Mouse (Mus musculus) spleen, adult 12 weeks (tissue): ENCODE measurements around the gene Tnfaip8l1.

Experiments
- DNase-seq: peaks from one replicate; pipeline ENCODE4 v3.0.0; 2022; ENCODE audit warnings: low spot score

The Tnfaip8l1 gene

GRCm38 (mm10) chr17:56137839-56138613, 24.3 kb upstream of the Tnfaip8l1 start:
- DNase-seq, result no peak

- DNase-seq, result no peak
These were observed 22.9 kb upstream of the Tnfaip8l1 start for GRCm38 (mm10) chr17:56139355-56139754.

- no peak for DNase-seq
These were observed 22.2 kb upstream of the Tnfaip8l1 start, which contains the start of gene Sema6b for GRCm38 (mm10) chr17:56139858-56140595. Gene Sema6b, minus strand, starts transcription at chr17:56140343.

GRCm38 (mm10) chr17:56141702-56142605, 20.3 kb upstream of the Tnfaip8l1 start:
- DNase-seq, result no peak

- no peak for DNase-seq
These were observed 17.7 kb upstream of the Tnfaip8l1 start for GRCm38 (mm10) chr17:56144546-56144945.

GRCm38 (mm10) chr17:56146131-56146530, 16.1 kb upstream of the Tnfaip8l1 start:
- no peak for DNase-seq

- no peak for DNase-seq
These were observed 14.9 kb upstream of the Tnfaip8l1 start for GRCm38 (mm10) chr17:56147420-56147819.

GRCm38 (mm10) chr17:56148280-56148679, 14.0 kb upstream of the Tnfaip8l1 start:
- DNase-seq, result no peak

- DNase-seq, result no peak
These were observed 13.3 kb upstream of the Tnfaip8l1 start for GRCm38 (mm10) chr17:56148790-56149618.

GRCm38 (mm10) chr17:56149897-56150296, 12.4 kb upstream of the Tnfaip8l1 start:
- DNase-seq, result no peak

- DNase-seq, result no peak
These were observed 8.6 kb upstream of the Tnfaip8l1 start for GRCm38 (mm10) chr17:56153643-56154042.

- DNase-seq, result no peak
These were observed 2.5 kb upstream of the Tnfaip8l1 start for GRCm38 (mm10) chr17:56159729-56160128.

- no peak for DNase-seq
These were observed 1.3 kb downstream of the Tnfaip8l1 start for GRCm38 (mm10) chr17:56163523-56164102.

- DNase-seq, result no peak
These were observed 2.2 kb downstream of the Tnfaip8l1 start for GRCm38 (mm10) chr17:56164510-56164909.

- DNase-seq, result no peak
These were observed 3.4 kb downstream of the Tnfaip8l1 start for GRCm38 (mm10) chr17:56165671-56166070.

- no peak for DNase-seq
These were observed 7.6 kb downstream of the Tnfaip8l1 start for GRCm38 (mm10) chr17:56169830-56170229.

- no peak for DNase-seq
These were observed 8.4 kb downstream of the Tnfaip8l1 start for GRCm38 (mm10) chr17:56170636-56171035.

GRCm38 (mm10) chr17:56171456-56171855, 9.2 kb downstream of the Tnfaip8l1 start:
- no peak for DNase-seq

- DNase-seq, result no peak
These were observed 9.6 kb downstream of the Tnfaip8l1 start for GRCm38 (mm10) chr17:56171881-56172280.

- no peak for DNase-seq
These were observed 11.2 kb downstream of the Tnfaip8l1 start for GRCm38 (mm10) chr17:56173401-56174046.
